Mouse (Mus musculus) heart, postnatal 0 days (tissue): ENCODE results near the gene Ano8.

Experiments used
- CTCF ChIP-seq: IDR thresholded peaks from 2 replicates; pipeline ENCODE4 v1.5.1; 2016; ENCODE audit warnings: antibody characterized with exemption, control low read depth, low read depth
- EP300 ChIP-seq: IDR thresholded peaks from 2 replicates; pipeline ENCODE4 v1.6.1; 2016; ENCODE audit warnings: antibody characterized with exemption, low read depth

DNA sequence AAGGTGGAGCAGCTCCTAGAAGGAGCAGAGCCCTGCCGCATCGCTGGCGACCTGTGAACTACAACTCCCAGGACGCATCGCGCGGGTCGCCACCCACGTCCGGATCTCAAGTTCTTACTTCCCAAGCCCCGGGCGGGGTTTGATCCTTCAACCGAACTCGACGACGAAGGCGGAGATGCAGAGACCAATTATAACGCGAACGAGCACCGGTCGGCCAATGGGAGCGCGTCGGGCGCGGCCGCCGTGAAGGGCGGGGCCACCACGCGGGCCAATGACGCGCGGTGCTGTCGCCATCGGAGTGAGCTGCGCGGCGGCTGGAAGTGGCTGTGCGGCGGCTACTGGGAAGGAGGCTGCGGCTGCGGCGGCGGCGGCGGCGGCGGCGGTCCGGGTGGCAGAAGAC, 16.8 kb downstream of the Ano8 start, which contains the start of gene Dda1:
- TF ChIP-seq CTCF (no peak), EP300 (no peak)
